Mouse (Mus musculus) cerebellum, adult (tissue): ENCODE measurements around the gene Gm5861.
"Not testable (repeated sequence)": the region's sequence is repeated elsewhere in the genome, so short reads cannot be mapped to it uniquely, and the experiment has no call there.

ENCODE experiments used
- ATAC-seq: cut with Nextera tagmentation; 2 replicates; pipeline ENCODE4 v1.9.2; 2017; ENCODE audit warnings: mild to moderate bottlenecking, moderate library complexity, mixed read lengths; ENCODE audit not compliant: insufficient number of reproducible peaks, low FRiP score, low TSS enrichment

Gm5861 gene

DNA sequence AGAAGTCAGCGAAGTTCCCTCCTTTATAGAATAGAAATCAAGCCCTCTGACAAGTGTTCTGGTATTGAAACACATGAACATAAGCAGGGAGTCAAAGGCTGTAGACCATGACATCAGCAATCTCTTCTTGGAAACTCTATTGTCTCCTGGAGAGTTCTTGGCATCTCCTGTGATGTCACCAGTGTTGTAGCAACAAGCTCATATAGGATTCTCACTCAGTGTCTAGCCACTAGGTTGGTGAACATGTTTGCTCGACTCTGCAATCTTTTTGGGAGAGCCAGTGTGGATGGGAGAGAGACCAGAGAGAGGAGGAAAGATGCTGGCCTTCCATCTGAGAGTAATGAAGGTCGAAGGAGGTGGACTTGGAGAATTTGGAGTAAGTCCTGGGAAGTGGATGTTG is at the start of gene Gm5861:
Gene Gm5861 (plus strand): TSS at position 301 of the 400 bp plus-strand sequence.
- not testable (repeated sequence) for ATAC-seq

DNA sequence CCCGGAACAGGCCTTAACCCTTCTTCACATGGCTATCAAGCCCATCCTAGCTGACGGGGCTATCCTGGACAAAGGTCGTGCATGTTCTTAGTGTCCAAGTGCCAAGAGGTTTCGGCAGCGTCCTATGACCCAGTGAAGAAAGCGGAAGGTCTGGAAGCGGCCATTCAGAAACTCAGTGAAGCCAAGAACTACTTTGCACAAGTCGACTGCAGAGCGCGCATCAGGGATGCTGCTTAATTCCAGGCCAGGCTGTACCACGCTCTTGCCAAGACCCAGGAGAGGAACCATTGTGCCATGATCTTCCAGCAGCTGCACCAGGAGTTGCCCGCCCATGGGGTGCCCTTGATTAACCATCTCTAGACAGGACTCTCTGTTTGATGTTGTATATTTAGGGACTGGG is 44.8 kb upstream of the Gm5861 start:
- not testable (repeated sequence) for ATAC-seq
